Mouse (Mus musculus) A20 (cell line): ENCODE data around the gene Atp13a5.

ENCODE experiments used
- DNase-seq: peaks from one replicate; pipeline ENCODE4 v3.0.0-alpha.2; 2011; ENCODE audit warnings: low read depth, low spot score

The Atp13a5 gene

GRCm38 (mm10) chr16:29205581-29205980 lies 173.0 kb downstream of the Atp13a5 start:
- no peak for DNase-seq

GRCm38 (mm10) chr16:29204875-29205274 lies 173.7 kb downstream of the Atp13a5 start:
- no peak for DNase-seq

- DNase-seq, result no peak
Measured at GRCm38 (mm10) chr16:29201146-29201545, 177.4 kb downstream of the Atp13a5 start.

- DNase-seq, result no peak
Measured at GRCm38 (mm10) chr16:29198461-29198860, 180.1 kb downstream of the Atp13a5 start.

GRCm38 (mm10) chr16:29195156-29195555 lies 183.4 kb downstream of the Atp13a5 start:
- DNase-seq, result no peak

- no peak for DNase-seq
Measured at GRCm38 (mm10) chr16:29193981-29194380, 184.6 kb downstream of the Atp13a5 start.

- DNase-seq, result no peak
Measured at GRCm38 (mm10) chr16:29192911-29193310, 185.6 kb downstream of the Atp13a5 start.
